Mouse (Mus musculus) embryo, embryonic 10.5 days (tissue): ENCODE results near the gene Tnfaip3.

Source experiments
- DNase-seq: peaks from one replicate; pipeline ENCODE4 v3.0.0-alpha.2; 2015; ENCODE audit warnings: low spot score

Tnfaip3 gene

GRCm38 (mm10) chr10:18964856-18965255 lies 50.6 kb downstream of the Tnfaip3 start:
- DNase-seq, result no peak

- peak; percentile 4 for DNase-seq
These were observed 55.5 kb downstream of the Tnfaip3 start for GRCm38 (mm10) chr10:18959777-18960492.

GRCm38 (mm10) chr10:18953706-18954071 lies 61.8 kb downstream of the Tnfaip3 start:
- peak; percentile 42 for DNase-seq

DNA sequence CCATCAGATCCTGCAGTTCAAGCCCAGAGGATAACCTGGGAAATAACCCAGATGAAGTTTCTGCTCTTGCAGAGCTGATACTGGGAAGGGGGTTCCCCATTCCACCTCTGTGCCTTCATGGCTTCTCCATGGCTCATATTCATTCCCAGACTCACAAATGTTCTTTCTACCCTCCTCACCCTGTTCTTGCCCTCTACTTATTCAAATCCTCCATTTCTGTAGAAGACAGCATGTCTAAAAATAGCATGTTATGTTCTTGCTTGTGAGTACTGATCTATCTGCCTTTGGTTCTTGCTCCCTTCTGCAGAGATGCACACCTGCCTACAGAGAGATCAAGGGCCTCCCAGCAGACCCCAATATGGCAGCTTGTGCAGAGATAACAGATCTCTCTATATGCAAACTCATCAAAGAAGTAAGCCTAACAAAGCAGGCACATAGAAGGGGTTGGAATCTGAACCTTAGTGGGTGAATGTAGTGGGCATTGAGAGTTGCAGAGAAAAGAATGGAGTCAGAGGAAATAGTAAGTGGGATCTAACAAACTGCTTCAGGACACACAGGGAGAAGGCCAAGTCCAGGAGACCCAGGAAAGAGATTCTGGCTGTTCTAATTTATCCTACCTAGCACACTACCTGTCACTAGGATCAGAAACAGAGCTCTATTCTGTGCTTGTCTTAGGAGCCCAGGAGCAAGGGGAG lies 62.3 kb downstream of the Tnfaip3 start:
- no peak for DNase-seq
